7 mouse cellular contexts compared by ENCODE assay signal in genomic region chr17:47596162-47596838, GRCm38 (mm10). TPM values are rescaled to one million over a fixed set of nuclear protein-coding genes. Genes with fewer than 3 reads are reported as not detected.
DNase-seq lines count a peak whose midpoint lies in the region; ATAC-seq and TF ChIP-seq lines count a peak whose summit lies in the region.

No protein-coding gene starts in this region.

- H3K4me1 ChIP-seq in liver, embryonic 11.5 days (replicated peaks; ENCODE audit: control insufficient read depth, insufficient read depth, low read length), result peaks cover 51% of the 10 kb centered on the region
- peaks cover 14% of the 10 kb centered on the region; the same call in 1 of the 2 replicates for H3K4me1 ChIP-seq in stomach, postnatal 0 days (replicated peaks; ENCODE audit: control insufficient read depth, insufficient read depth)

- H3K9me3 ChIP-seq in liver, embryonic 11.5 days (ENCODE audit: control insufficient read depth, low read length), result no peaks in the 10 kb centered on the region
- no peaks in the 10 kb centered on the region for H3K9me3 ChIP-seq in stomach, postnatal 0 days (ENCODE audit: control insufficient read depth, low read length)

- peak overlapping the region; percentile 96 for H3K9ac ChIP-seq in liver, embryonic 11.5 days (ENCODE audit: low read depth, low read length)
- H3K9ac ChIP-seq in stomach, postnatal 0 days (ENCODE audit: low read length), result peak overlapping the region; percentile 83

- H3K27me3 ChIP-seq in liver, embryonic 11.5 days (replicated peaks; ENCODE audit: control insufficient read depth, insufficient read depth, low read length), result no peaks in the 10 kb centered on the region
- H3K27me3 ChIP-seq in stomach, postnatal 0 days (ENCODE audit: control insufficient read depth, insufficient read depth, low read length), result no peaks in the 10 kb centered on the region

- peak overlapping the region; percentile 87 for H3K4me3 ChIP-seq in liver, embryonic 11.5 days (ENCODE audit: low read depth, low read length)
- H3K4me3 ChIP-seq in stomach, postnatal 0 days (ENCODE audit: low read depth, low read length), result peak overlapping the region; percentile 79

- H3K27ac ChIP-seq in liver, embryonic 11.5 days (ENCODE audit: low read depth, low read length), result peak overlapping the region; percentile 99
- peak overlapping the region; percentile 95 for H3K27ac ChIP-seq in stomach, postnatal 0 days (replicated peaks)

- H3K4me2 ChIP-seq in liver, embryonic 11.5 days, result peak overlapping the region; percentile 95
- H3K4me2 ChIP-seq in stomach, postnatal 0 days (replicated peaks; ENCODE audit: low read depth), result peak overlapping the region; percentile 87

- TF ChIP-seq EP300 in stomach, postnatal 0 days (optimal IDR thresholded peaks at IDR 0.05), result no peak

- TF ChIP-seq CTCF in stomach, postnatal 0 days (IDR thresholded peaks at IDR 0.05; ENCODE audit: low read depth), result no peak

- peak; percentile 10 for ATAC-seq in granulocyte monocyte progenitor cell, adult 5-6 weeks (replicated peaks; ENCODE audit: poor library complexity, severe bottlenecking)
- no peak for ATAC-seq in liver, embryonic 11.5 days (replicated peaks; ENCODE audit: low FRiP score)
- no peak for ATAC-seq in stomach, postnatal 0 days (ENCODE audit: low FRiP score, low TSS enrichment)

- H3K36me3 ChIP-seq in liver, embryonic 11.5 days (ENCODE audit: control insufficient read depth, insufficient read depth, low read length), result peaks cover 36% of the 10 kb centered on the region
- H3K36me3 ChIP-seq in stomach, postnatal 0 days (ENCODE audit: control insufficient read depth, insufficient read depth, low read length), result peaks cover 12% of the 10 kb centered on the region; the same call in 1 of the 2 replicates

- 30% methylated on average over 6 of the region's 6 CpGs for WGBS in liver, embryonic 11.5 days
- WGBS in stomach, postnatal 0 days, result 28% methylated on average over 6 of the region's 6 CpGs

- DNase-seq in thymus, postnatal 14 days, result peak; percentile 48
- no peak for DNase-seq in thymus, postnatal 4 days
- DNase-seq in liver, embryonic 11.5 days (ENCODE audit: low spot score), result no peak
- DNase-seq in stomach, postnatal 0 days (ENCODE audit: low spot score), result no peak
- no peak for DNase-seq in urinary bladder, postnatal 14 days (ENCODE audit: low spot score)
- no peak for DNase-seq in ovary, postnatal 10 days (ENCODE audit: low spot score)

RNA-seq across cellular contexts. Expression of gene Bysl, which starts 15.0 kb away (rescaled TPM):
- total RNA-seq in granulocyte monocyte progenitor cell, adult 5-6 weeks (2014; fragmentation: Nextera tagmentation), result 16.2 and 17.8 TPM in 2 replicates
- total RNA-seq in granulocyte monocyte progenitor cell, adult 5-6 weeks (2017), result 12.6 and 16.0 TPM in 2 replicates
- polyA plus RNA-seq in liver, embryonic 11.5 days (2014; fragmentation: Nextera tagmentation; extraction: Ambion mirVana), result 43.1 and 45.9 TPM in 2 replicates
- polyA plus RNA-seq in stomach, postnatal 0 days (2015; fragmentation: Nextera tagmentation; extraction: Ambion mirVana), result 13.4 and 13.6 TPM in 2 replicates

RNA-seq across cellular contexts. Expression of gene Med20, which starts 15.1 kb away (rescaled TPM):
- 26.3 and 36.3 TPM in 2 replicates for total RNA-seq in granulocyte monocyte progenitor cell, adult 5-6 weeks (2014; fragmentation: Nextera tagmentation)
- 25.0 and 29.5 TPM in 2 replicates for total RNA-seq in granulocyte monocyte progenitor cell, adult 5-6 weeks (2017)
- 48.9 and 53.3 TPM in 2 replicates for polyA plus RNA-seq in liver, embryonic 11.5 days (2014; fragmentation: Nextera tagmentation; extraction: Ambion mirVana)
- 23.8 and 25.1 TPM in 2 replicates for polyA plus RNA-seq in stomach, postnatal 0 days (2015; fragmentation: Nextera tagmentation; extraction: Ambion mirVana)

RNA-seq across cellular contexts. Expression of gene Gm20517, which starts 15.1 kb away (rescaled TPM):
- 0.41 and 2.2 TPM in 2 replicates for total RNA-seq in granulocyte monocyte progenitor cell, adult 5-6 weeks (2014; fragmentation: Nextera tagmentation)
- 2.5 and 3.1 TPM in 2 replicates for total RNA-seq in granulocyte monocyte progenitor cell, adult 5-6 weeks (2017)
- 1.5 and 2.5 TPM in 2 replicates for polyA plus RNA-seq in liver, embryonic 11.5 days (2014; fragmentation: Nextera tagmentation; extraction: Ambion mirVana)
- polyA plus RNA-seq in stomach, postnatal 0 days (2015; fragmentation: Nextera tagmentation; extraction: Ambion mirVana), result 1.1 and 1.5 TPM in 2 replicates

RNA-seq across cellular contexts. Expression of gene Usp49, which starts 34.2 kb away (rescaled TPM):
- 4.1 and 6.8 TPM in 2 replicates for total RNA-seq in granulocyte monocyte progenitor cell, adult 5-6 weeks (2014; fragmentation: Nextera tagmentation)
- total RNA-seq in granulocyte monocyte progenitor cell, adult 5-6 weeks (2017), result 1.5 and 4.1 TPM in 2 replicates
- polyA plus RNA-seq in liver, embryonic 11.5 days (2014; fragmentation: Nextera tagmentation; extraction: Ambion mirVana), result 4.1 and 4.8 TPM in 2 replicates
- polyA plus RNA-seq in stomach, postnatal 0 days (2015; fragmentation: Nextera tagmentation; extraction: Ambion mirVana), result 1.9 and 2.1 TPM in 2 replicates
